Mouse (Mus musculus) lung, postnatal 0 days (tissue): ENCODE measurements around the gene Spryd3.

Experiments
- CTCF ChIP-seq: IDR thresholded peaks from 2 replicates; pipeline ENCODE4 v1.5.1; 2016; ENCODE audit warnings: antibody characterized with exemption, mild to moderate bottlenecking
- EP300 ChIP-seq: IDR thresholded peaks from 2 replicates; pipeline ENCODE4 v1.6.1; 2016; ENCODE audit warnings: antibody characterized with exemption, mild to moderate bottlenecking, control low read depth

GRCm38 (mm10) chr15:102175736-102176319, 39.8 kb upstream of the Spryd3 start:
- TF ChIP-seq CTCF: no peak
- no peak for TF ChIP-seq EP300
